Mouse (Mus musculus): ENCODE data around the gene Thbs3.

The Thbs3 gene

GRCm38 (mm10) chr3:89214681-89215411, at the start of gene Thbs3:
TSS of gene Thbs3 (plus strand) at chr3:89215180.
- DNase-seq (ENCODE audit: low spot score in 2 of 2): peak; percentile 48 to 63

GRCm38 (mm10) chr3:89165268-89165870, 49.6 kb upstream of the Thbs3 start:
- no peak for DNase-seq (ENCODE audit: low spot score in 2 of 2)

GRCm38 (mm10) chr3:89166945-89167344, 48.0 kb upstream of the Thbs3 start:
- no peak for DNase-seq (ENCODE audit: low spot score in 2 of 2)

GRCm38 (mm10) chr3:89174844-89175243, 40.1 kb upstream of the Thbs3 start:
- no peak for DNase-seq (ENCODE audit: low spot score in 2 of 2)

DNA sequence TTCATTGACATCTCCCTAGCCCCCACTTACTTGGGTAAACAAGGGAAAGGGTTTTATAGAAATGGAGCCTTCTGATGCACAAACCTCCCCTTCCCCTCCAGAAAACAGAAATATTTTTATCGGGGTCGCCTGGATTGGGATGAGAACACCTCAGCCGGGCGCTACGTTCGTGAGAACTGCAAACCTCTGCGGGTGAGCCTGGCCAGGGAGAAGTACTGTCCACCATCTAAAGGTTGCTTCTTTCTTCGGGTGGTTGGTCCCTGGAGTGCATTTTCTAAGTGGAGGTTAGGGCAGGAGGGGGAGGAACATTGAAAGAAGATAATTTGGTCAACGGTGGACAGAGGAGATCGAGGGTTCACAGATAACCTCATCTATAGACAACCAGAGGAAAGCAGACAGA, 39.4 kb upstream of the Thbs3 start:
- no peak for DNase-seq (ENCODE audit: low spot score in 2 of 2)

DNA sequence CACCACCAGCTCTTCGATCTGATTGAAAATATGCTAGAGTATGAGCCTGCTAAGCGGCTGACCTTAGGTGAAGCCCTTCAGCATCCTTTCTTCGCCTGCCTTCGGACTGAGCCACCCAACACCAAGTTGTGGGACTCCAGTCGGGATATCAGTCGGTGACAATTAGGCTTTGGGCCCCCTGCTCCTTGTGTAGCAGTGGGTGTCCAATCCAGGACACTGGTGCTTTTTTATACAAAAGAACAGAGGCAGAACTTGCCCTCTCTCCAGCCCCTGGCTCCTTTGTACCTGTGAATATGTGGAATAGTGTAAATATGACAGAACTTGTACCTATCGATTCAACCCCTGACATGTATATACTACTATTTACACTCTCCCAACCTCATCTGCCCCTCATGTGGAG, 38.6 kb upstream of the Thbs3 start:
- DNase-seq (ENCODE audit: low spot score in 2 of 2): no peak

DNA sequence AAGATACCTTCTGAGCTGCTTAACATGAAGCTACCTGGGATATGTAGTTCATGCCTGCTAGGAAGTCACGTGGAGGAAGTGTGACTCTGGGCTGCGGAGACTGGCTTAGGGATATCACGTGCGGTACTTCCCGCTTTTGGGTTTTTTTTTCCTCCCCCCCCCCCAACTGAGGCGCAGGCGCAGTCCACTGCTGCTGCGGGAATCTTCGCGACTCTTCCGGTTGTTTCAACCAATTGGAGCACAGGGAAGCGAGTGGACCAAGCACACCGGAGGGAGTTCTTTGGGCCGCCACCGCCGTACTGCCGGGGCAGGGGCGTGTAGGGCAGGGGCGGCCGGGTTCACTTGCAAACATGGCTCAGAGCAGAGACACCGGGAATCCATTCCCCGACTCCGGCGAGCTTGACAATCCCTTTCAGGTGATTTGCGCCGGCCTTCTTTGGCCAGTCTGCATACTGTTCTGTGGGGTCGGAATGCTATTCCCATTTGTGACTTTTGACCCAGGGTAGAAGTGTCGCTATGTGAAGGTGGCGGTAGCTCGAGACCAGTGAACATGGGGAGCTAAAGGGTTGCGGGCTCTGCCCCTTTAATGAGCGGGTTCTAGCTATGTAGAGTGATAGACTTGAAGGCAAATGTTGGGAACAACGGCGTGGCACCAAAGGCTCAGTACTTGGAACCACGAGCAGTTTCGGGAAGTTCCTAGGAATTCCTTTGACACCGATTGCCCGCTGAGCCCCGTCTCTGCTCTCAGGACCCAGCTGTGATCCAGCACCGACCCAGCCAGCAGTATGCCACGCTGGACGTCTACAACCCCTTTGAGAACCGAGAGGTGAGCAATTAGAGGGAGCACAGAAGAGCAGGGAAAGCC, 37.5 kb upstream of the Thbs3 start, which contains the start of gene Scamp3:
Gene Scamp3 (plus strand): TSS at position 232 of the 865 bp plus-strand sequence.
- peak; percentile 92 to 96 for DNase-seq (ENCODE audit: low spot score in 2 of 2)

DNA sequence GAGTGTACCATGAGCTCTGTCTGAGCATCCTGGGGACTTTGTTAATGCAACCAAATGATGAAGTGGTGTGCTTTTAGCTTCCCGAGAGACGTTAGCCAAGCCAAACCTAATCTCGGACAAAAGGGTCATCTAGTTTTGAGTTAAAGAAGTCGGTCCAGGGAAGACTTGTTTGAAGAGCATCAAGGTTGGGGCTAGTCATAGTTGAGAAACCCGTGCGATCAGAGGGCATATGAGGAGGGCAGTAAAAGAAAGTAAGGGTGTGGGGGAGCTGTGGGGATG, 36.9 kb upstream of the Thbs3 start:
- DNase-seq (ENCODE audit: low spot score in 2 of 2): no peak

GRCm38 (mm10) chr3:89179056-89179455, 35.9 kb upstream of the Thbs3 start:
- DNase-seq (ENCODE audit: low spot score in 2 of 2): peak in 1 of 2 experiments; percentile 37

- peak in 1 of 2 experiments; percentile 33 for DNase-seq (ENCODE audit: low spot score in 2 of 2)
These were observed 33.1 kb upstream of the Thbs3 start for GRCm38 (mm10) chr3:89181749-89182500.

DNA sequence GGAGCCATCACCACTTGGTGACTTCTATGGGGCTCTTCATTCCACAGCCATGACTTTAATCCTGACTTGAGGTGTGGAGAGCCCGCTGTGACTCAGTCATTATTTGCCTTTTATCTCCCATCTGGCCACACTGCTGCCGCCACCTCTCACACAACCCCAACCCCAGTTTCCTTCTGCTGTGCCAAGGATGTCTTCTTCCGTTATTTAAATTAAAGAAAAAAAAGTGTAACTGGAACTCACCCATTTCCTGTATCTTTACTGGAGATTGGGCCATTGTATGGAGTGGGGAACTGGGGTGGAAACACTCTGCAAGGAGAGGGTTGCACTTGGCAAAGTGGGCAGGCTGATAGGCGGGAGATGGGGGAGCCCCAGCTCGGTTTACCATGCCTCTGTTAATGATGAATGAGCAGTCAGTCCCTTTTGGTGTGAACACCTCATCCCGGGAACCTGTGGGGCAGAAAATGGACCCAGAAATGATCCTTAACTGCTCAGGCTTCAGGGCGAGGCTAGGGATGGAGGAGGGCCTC, 32.4 kb upstream of the Thbs3 start:
- no peak for DNase-seq (ENCODE audit: low spot score in 2 of 2)

DNA sequence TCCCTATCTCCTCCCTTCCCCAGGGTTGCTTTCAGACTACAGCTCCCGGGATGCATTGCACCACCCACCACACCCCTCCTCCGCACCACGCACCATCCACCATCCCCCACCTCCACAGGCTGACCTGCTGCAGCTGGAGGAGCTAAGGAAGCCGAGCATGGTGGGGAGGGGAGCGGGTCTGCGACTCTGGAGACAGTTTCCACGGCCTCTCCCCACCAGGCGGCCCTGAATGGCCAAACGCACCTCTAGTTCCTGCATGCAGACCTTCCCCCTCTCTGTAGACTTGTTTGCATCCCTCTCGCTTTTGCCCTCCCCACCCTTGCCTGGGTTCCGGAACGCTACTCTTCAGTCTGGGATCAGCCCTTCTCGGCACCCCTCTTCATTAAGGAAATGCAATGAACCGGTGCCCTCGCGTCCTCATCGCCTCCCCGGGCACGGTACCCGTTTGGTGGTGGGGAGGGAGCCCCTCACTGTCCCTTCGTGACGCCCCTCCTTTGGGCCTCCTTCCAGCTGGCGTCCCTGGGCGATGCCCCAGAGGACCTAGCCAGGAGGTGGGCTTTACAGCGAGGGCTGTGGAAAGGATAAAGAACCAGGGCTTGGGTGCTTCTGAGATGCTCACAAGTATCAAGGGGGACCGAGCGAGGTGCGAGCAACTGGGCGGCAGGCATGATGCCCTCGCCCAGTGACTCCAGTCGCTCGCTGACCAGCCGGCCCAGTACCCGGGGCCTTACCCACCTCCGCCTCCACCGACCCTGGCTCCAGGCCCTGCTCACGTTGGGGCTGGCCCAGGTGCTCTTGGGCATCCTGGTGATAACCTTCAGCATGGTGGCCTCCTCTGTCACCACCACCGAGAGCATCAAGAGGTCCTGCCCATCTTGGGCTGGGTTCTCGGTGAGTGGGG, 31.7 kb upstream of the Thbs3 start, which contains the start of gene Fam189b:
Gene Fam189b (plus strand): TSS at position 86 of the 901 bp plus-strand sequence.
- peak; percentile 95 for DNase-seq (ENCODE audit: low spot score in 2 of 2)

GRCm38 (mm10) chr3:89183959-89184315, 31.0 kb upstream of the Thbs3 start:
- peak; percentile 68 to 74 for DNase-seq (ENCODE audit: low spot score in 2 of 2)

DNA sequence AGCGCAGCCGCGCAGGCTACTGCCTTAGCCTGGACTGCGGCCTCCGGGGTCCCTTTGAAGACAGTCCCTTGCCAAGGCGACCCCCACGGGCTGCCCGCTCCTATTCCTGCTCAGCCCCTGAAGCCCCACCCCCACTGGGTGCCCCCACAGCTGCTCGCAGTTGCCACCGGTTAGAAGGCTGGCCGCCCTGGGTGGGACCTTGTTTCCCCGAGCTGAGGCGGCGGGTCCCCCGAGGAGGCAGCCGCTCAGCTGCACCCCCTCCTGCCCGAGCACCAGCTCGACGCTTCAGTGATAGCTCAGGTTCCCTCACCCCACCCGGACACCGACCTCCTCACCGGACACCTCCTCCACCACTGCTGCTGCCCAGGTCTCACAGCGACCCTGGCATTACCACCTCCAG, 27.8 kb upstream of the Thbs3 start:
- peak in 1 of 2 experiments; percentile 26 for DNase-seq (ENCODE audit: low spot score in 2 of 2)

DNA sequence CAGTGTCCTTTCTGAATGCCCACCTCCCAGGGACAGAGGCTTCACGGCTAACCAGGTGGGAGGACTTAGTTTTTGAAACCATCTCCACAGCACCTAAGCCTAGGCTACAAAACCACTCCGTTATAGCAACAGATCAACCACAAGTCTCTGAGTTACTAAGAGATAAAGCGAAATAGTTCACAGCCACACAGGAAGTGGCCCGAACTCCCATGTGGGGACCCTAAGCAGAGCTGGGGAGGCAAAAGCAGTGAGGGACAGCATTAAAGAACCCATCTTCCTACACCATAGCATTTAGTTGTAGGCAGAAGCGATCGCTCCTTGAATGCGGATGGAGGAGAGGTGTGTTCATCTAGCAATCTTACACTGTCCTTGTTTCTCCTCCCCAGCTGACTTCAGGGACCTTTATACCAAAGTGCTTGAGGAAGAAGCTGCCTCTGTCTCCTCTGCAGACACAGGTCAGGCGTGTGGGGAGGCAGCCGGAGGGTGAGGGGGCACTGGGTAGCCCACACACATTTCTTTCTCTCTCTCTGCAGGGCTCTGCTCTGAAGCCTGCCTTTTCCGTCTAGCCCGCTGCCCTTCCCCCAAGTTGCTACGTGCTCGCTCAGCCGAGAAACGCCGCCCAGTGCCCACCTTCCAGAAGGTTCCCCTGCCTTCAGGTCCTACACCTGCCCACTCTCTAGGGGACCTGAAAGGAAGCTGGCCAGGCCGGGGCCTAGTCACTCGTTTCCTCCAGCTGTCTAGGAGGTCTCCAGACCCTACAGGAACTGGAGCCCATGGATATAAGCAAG, 27.1 kb upstream of the Thbs3 start:
- DNase-seq (ENCODE audit: low spot score in 2 of 2): no peak

- no peak for DNase-seq (ENCODE audit: low spot score in 2 of 2)
These were observed 26.5 kb upstream of the Thbs3 start for GRCm38 (mm10) chr3:89188478-89188875.

DNA sequence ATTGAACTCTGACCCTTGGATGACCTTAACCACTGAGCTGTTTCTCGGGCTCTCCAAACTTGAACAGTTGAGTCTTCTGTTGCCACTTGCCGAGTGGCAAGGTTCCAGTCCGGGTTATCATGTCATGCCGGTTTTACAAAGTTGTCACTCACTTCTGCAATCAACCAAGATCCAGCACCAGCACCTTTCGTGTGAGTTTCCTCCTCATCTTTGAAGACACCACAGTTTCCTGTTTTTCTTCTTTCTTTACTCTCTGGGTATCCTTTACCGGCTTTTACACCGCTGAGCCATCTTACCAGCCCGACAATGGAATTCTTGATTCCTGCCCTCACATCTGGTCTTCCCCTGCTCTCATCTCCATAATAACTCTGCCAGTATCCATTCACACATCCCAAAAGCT, 24.5 kb upstream of the Thbs3 start:
- no peak for DNase-seq (ENCODE audit: low spot score in 2 of 2)

GRCm38 (mm10) chr3:89193351-89193750, 21.6 kb upstream of the Thbs3 start:
- DNase-seq (ENCODE audit: low spot score in 2 of 2): no peak

DNA sequence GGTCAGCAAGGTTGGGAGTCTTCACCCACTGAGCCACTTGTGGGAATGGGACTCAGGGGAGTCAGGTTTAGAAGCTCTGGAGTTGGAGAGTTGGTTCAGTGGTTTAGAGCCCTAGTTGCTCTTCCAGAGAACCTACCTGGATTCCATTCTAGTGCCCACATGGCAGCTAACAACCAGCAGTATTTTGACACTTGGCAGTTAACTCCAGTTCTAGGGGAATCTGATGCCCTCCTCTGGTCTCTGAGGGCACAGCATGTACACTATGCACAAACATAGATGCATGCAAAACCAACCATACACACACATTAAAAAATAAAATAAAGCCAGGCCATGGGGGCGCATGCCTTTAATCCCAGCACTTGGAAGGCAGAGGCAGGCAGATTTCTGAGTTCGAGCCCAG, 21.1 kb upstream of the Thbs3 start:
- no peak for DNase-seq (ENCODE audit: low spot score in 2 of 2)
